Mouse (Mus musculus): Measurements from ENCODE around the gene Ifna4.
"Not testable (repeated sequence)": the region's sequence is repeated elsewhere in the genome, so short reads cannot be mapped to it uniquely, and the experiment has no call there.

Ifna4 gene

GRCm38 (mm10) chr4:88841438-88841911 is at the start of gene Ifna4:
Gene Ifna4, plus strand, starts transcription at chr4:88841861.
- DNase-seq (ENCODE audit: low read depth, low spot score): no peak

DNA sequence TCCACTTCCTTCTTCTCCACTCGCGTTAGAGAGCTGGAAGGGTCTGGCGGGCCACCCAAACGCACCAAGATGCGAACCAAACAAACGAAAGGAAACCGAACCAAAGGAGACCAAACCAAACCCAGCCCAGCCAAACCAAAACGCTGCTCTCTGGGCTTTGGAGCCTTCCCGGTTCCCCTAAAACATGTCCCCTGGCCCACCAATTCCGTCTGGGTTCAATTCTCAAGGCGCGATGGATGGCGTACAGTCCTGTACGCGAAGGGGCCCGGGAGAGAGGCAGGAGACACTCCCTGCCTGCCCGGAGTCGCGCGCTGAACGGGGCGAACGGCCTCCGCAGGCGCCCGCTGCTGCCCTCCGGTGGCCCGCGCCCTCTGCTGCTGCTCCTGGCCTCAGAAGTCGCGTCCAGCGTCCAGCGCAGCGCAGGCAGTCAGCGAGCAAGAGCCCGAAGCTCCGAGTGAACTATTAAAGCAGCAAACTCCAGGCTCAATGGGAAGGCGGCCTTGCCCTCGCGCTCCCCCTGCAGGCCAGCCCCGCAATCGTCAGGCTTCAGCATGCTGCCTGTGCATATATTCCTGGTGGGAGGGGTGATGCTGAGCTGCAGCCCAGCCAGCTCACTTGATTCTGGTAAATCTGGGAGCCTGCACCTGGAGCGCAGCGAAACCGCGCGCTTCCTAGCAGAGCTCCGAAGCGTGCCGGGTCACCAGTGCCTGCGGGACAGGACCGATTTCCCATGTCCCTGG is 47.6 kb upstream of the Ifna4 start, which contains the start of gene Gm13275:
Gene Gm13275, plus strand, starts transcription at position 552 of the 740 bp plus-strand sequence.
- not testable (repeated sequence) for DNase-seq (ENCODE audit: low read depth, low spot score)

- not testable (repeated sequence) for DNase-seq (ENCODE audit: low read depth, low spot score)
Observed at GRCm38 (mm10) chr4:88797097-88797496, 44.6 kb upstream of the Ifna4 start, which contains the start of gene Gm13279. Gene Gm13279, plus strand, starts transcription at chr4:88797397.

DNA sequence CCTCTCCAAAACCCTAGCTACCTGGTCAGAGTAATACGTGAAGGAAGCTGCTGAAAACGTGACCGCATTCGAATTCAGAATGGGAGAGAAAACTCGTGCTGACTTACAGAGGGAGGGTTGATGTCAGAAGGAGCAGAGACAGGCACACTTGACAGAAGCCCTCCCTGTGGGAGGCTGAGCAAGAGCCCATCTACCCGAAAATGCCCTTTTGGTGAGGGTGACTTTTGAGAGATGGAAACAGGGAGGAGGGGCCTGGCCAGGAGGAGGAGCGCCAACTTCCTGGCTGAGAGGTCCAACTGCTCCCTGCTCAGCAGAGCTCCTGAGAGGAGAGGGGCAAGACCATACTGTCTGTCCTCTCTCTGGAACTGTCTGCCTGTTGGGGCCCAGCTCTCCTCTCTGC is 42.3 kb upstream of the Ifna4 start, which contains the start of gene Gm13285:
Gene Gm13285, plus strand, starts transcription at position 301 of the 400 bp plus-strand sequence.
- DNase-seq (ENCODE audit: low read depth, low spot score): not testable (repeated sequence)

DNA sequence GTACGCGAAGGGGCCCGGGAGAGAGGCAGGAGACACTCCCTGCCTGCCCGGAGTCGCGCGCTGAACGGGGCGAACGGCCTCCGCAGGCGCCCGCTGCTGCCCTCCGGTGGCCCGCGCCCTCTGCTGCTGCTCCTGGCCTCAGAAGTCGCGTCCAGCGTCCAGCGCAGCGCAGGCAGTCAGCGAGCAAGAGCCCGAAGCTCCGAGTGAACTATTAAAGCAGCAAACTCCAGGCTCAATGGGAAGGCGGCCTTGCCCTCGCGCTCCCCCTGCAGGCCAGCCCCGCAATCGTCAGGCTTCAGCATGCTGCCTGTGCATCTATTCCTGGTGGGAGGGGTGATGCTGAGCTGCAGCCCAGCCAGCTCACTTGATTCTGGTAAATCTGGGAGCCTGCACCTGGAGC is 38.7 kb upstream of the Ifna4 start, which contains the start of gene Gm13287:
Gene Gm13287, plus strand, starts transcription at position 301 of the 400 bp plus-strand sequence.
- DNase-seq (ENCODE audit: low read depth, low spot score): not testable (repeated sequence)

GRCm38 (mm10) chr4:88805231-88805630 is 36.4 kb upstream of the Ifna4 start, which contains the start of gene Gm13288:
Gene Gm13288, plus strand, starts transcription at chr4:88805531.
- not testable (repeated sequence) for DNase-seq (ENCODE audit: low read depth, low spot score)

GRCm38 (mm10) chr4:88805761-88806160 is 35.9 kb upstream of the Ifna4 start:
- not testable (repeated sequence) for DNase-seq (ENCODE audit: low read depth, low spot score)

DNA sequence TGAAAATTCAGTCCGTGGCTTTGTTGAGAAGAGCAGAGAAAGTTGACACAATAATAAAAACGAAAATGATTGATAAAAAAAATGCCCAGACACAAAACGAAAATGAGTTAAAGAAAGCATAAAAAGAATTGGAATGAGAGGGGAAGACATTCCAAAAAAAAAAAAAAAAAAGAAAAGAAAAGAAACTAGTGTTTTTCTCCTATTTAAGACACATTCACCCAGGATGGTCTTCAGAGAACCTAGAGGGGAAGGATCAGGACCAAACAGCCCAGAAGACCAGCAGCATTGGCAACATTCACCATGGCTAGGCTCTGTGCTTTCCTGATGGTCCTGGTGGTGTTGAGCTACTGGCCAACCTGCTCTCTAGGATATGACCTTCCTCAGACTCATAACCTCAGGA is 25.7 kb upstream of the Ifna4 start, which contains the start of gene Ifna7:
Gene Ifna7, plus strand, starts transcription at position 301 of the 400 bp plus-strand sequence.
- no peak for DNase-seq (ENCODE audit: low read depth, low spot score)

- no peak for DNase-seq (ENCODE audit: low read depth, low spot score)
Observed at GRCm38 (mm10) chr4:88819659-88820058, 22.0 kb upstream of the Ifna4 start, which contains the start of gene Ifna11. Gene Ifna11, plus strand, starts transcription at chr4:88819959.

- no peak for DNase-seq (ENCODE audit: low read depth, low spot score)
Observed at GRCm38 (mm10) chr4:88822995-88823394, 18.7 kb upstream of the Ifna4 start.

- not testable (repeated sequence) for DNase-seq (ENCODE audit: low read depth, low spot score)
Observed at GRCm38 (mm10) chr4:88827116-88827515, 14.5 kb upstream of the Ifna4 start, which contains the start of gene Ifna6. Gene Ifna6, plus strand, starts transcription at chr4:88827416.

DNA sequence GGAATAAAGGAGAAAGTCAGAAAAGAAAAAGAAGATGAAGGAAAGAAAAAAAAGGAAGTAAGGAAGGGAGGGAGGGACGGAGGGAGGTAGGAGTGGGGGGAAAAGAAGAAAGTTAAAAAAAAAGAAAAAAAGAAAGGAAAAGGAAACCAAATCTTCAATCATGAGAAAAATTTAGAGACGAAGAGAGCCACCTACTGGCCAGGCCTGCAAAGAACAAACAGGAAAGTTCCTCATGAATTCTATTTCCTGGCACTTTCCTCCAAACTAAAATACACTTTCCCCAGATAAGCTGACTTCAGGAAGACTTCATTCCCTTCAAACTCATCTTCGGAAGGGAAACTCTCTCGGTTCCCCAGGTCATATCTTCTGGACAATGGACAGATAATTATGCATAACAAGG is 11.1 kb upstream of the Ifna4 start:
- no peak for DNase-seq (ENCODE audit: low read depth, low spot score)

DNA sequence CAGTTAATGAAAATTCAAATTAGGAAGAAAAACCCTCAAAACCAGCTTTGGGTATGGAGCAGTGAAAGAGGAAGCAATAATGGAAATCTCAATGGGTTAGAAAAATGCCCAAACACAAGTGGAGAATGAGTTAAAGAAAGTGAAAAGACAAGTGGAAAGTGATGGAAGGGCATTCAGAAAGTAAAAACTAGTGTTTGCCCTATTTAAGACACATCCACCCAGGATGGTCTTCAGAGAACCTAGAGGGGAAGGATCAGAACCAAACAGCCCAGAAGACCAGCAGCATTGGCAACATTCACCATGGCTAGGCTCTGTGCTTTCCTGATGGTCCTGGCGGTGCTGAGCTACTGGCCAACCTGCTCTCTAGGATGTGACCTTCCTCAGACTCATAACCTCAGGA is 6.4 kb upstream of the Ifna4 start, which contains the start of gene Ifna5:
Gene Ifna5, plus strand, starts transcription at position 301 of the 400 bp plus-strand sequence.
- DNase-seq (ENCODE audit: low read depth, low spot score): not testable (repeated sequence)

- no peak for DNase-seq (ENCODE audit: low read depth, low spot score)
Observed at GRCm38 (mm10) chr4:88838828-88839227, 2.8 kb upstream of the Ifna4 start.

- DNase-seq (ENCODE audit: low read depth, low spot score): no peak
Observed at GRCm38 (mm10) chr4:88840058-88840457, 1.6 kb upstream of the Ifna4 start.

DNA sequence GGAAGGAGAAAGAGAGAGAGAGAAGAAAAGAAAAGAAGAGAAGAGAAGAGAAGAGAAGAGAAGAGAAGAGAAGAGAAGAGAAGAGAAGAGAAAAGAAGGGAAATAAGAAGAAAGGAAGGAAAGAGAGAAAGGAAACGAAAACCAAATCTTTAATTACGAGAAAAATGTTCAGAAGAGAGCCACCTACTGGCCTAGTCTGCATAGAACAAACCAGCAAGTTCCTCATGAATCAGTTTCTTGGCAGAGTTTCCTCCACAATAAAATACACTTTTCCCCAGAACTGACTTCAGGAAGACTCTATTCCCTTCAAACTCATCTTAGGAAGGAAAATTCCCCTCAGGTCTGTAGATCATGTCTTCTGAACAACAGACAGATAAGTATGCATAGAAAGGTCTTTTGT is 3.7 kb downstream of the Ifna4 start:
- no peak for DNase-seq (ENCODE audit: low read depth, low spot score)

GRCm38 (mm10) chr4:88849698-88850097 is 8.0 kb downstream of the Ifna4 start, which contains the start of gene Ifna1:
Gene Ifna1, plus strand, starts transcription at chr4:88850087.
- DNase-seq (ENCODE audit: low read depth, low spot score): no peak

- DNase-seq (ENCODE audit: low read depth, low spot score): no peak
Observed at GRCm38 (mm10) chr4:88851026-88851763, 9.5 kb downstream of the Ifna4 start.

DNA sequence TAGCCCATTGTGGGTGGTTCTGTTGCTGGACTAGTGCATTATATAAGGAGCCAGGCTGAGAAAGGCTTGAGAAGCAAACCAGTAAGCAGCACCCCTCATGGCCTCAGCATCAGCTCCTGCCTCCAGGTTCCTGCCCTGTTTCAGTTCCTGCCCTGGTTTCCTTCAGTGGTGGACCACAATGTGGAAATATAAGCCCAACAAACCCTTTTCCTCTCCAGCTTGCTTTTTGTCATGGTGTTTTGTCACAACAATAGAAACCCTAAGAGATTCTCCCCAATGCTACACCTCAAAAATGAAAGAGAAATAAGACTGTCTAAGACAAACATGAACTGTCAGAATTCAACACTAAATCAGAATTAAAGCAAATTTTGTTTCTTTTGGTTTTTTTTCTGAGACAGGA is 17.6 kb downstream of the Ifna4 start:
- DNase-seq (ENCODE audit: low read depth, low spot score): no peak

GRCm38 (mm10) chr4:88863309-88863708 is 21.6 kb downstream of the Ifna4 start:
- no peak for DNase-seq (ENCODE audit: low read depth, low spot score)

- DNase-seq (ENCODE audit: low read depth, low spot score): no peak
Observed at GRCm38 (mm10) chr4:88864599-88864998, 22.9 kb downstream of the Ifna4 start.

Measured in embryo, embryonic 11.5 days (tissue).